Mouse (Mus musculus) hindbrain, embryonic 15.5 days (tissue): ENCODE results near the gene Slc41a3. TPM values are rescaled to one million over a fixed set of nuclear protein-coding genes. Genes with fewer than 3 reads are reported as not detected.
A peak's percentile ranks its signal among the peaks of the same experiment; 100 is the strongest.
"Not testable (repeated sequence)": the region's sequence is repeated elsewhere in the genome, so short reads cannot be mapped to it uniquely, and the experiment has no call there.

Experiments
- ATAC-seq: fragments of 200-750 bp; cut with Nextera tagmentation; 2 replicates; pipeline ENCODE4 v1.8.0; 2017; ENCODE audit warnings: low read depth, moderate number of reproducible peaks, moderate TSS enrichment; ENCODE audit not compliant: low FRiP score
- H3K27ac ChIP-seq: fragments of 300-500 bp; sonication (generic); replicated peaks from 2 replicates; pipeline ENCODE4 v1.5.1; 2015; ENCODE audit warnings: mild to moderate bottlenecking, inconsistent platforms
- H3K27me3 ChIP-seq: fragments of 300-500 bp; sonication (generic); 2 replicates; pipeline ENCODE4 v1.6.1; 2015; ENCODE audit warnings: control low read depth, inconsistent platforms
- H3K36me3 ChIP-seq: fragments of 300-500 bp; sonication (generic); 2 replicates; pipeline ENCODE4 v1.6.1; 2015; ENCODE audit warnings: control low read depth, inconsistent platforms
- H3K4me1 ChIP-seq: fragments of 300-500 bp; sonication (generic); replicated peaks from 2 replicates; pipeline ENCODE4 v1.6.1; 2015; ENCODE audit warnings: control low read depth, inconsistent platforms
- H3K4me2 ChIP-seq: fragments of 300-500 bp; sonication (generic); 2 replicates; pipeline ENCODE4 v1.6.1; 2015; ENCODE audit warnings: moderate library complexity, mild to moderate bottlenecking, inconsistent platforms
- H3K4me3 ChIP-seq: fragments of 300-500 bp; sonication (generic); 2 replicates; pipeline ENCODE4 v1.5.1; 2015; ENCODE audit warnings: mild to moderate bottlenecking, inconsistent platforms
- H3K9ac ChIP-seq: fragments of 300-500 bp; sonication (generic); 2 replicates; pipeline ENCODE4 v1.6.1; 2015; ENCODE audit warnings: inconsistent platforms
- H3K9me3 ChIP-seq: fragments of 300-500 bp; sonication (generic); 2 replicates; pipeline ENCODE4 v1.6.1; 2016; ENCODE audit warnings: control low read depth, inconsistent platforms
- WGBS: fragments of 180-500 bp; shearing (Covaris S2); methylation state at CpG from one replicate; pipeline ENCODE4 v1.1.7; 2015; 5-methylcytosine and 5-hydroxymethylcytosine counted together
- polyA plus RNA-seq: library from polyadenylated mRNA; unstranded; fragments of >200 nt; fragmentation: Nextera tagmentation; extraction: Ambion mirVana; gene quantifications from 2 replicates; pipeline ENCODE4 v1.2.1, GENCODE M21; 2015

Slc41a3 gene
- polyA plus RNA-seq, 1 experiment from 2014 or later: 8.5 TPM

- H3K4me1 ChIP-seq: no peaks in the 10 kb centered on the region
- no peaks in the 10 kb centered on the region for H3K9me3 ChIP-seq
- WGBS: 91% methylated on average over 7 of the region's 7 CpGs
- H3K27ac ChIP-seq: no peak overlapping the region
- no peak overlapping the region for H3K4me3 ChIP-seq
- H3K9ac ChIP-seq: no peak overlapping the region
- ATAC-seq: no peak
- no peak overlapping the region for H3K4me2 ChIP-seq
- H3K27me3 ChIP-seq: no peaks in the 10 kb centered on the region
- H3K36me3 ChIP-seq: no peaks in the 10 kb centered on the region
Measured at GRCm38 (mm10) chr6:90630427-90630826, 25.9 kb downstream of the Slc41a3 start.

GRCm38 (mm10) chr6:90632526-90632925, 28.0 kb downstream of the Slc41a3 start:
- not testable (repeated sequence) for H3K9me3 ChIP-seq, H3K36me3 ChIP-seq, ATAC-seq, H3K27ac ChIP-seq, H3K27me3 ChIP-seq, H3K4me2 ChIP-seq, H3K9ac ChIP-seq, H3K4me3 ChIP-seq, H3K4me1 ChIP-seq
- 82% methylated on average over 3 of the region's 3 CpGs for WGBS

GRCm38 (mm10) chr6:90635081-90635480, 30.6 kb downstream of the Slc41a3 start:
- no peak for ATAC-seq
- Histone ChIP-seq H3K36me3 (no peaks in the 10 kb centered on the region), H3K27me3 (no peaks in the 10 kb centered on the region), H3K4me3 (no peak overlapping the region), H3K4me1 (no peaks in the 10 kb centered on the region), H3K9ac (no peak overlapping the region), H3K27ac (no peak overlapping the region), H3K4me2 (no peak overlapping the region), H3K9me3 (no peaks in the 10 kb centered on the region)
- 50% methylated on average over 4 of the region's 4 CpGs for WGBS

GRCm38 (mm10) chr6:90635611-90636010, 31.1 kb downstream of the Slc41a3 start:
- no peaks in the 10 kb centered on the region for H3K27me3 ChIP-seq
- no peaks in the 10 kb centered on the region for H3K36me3 ChIP-seq
- H3K4me3 ChIP-seq: no peak overlapping the region
- no peak overlapping the region for H3K9ac ChIP-seq
- ATAC-seq: no peak
- 59% methylated on average over 3 of the region's 3 CpGs for WGBS
- H3K9me3 ChIP-seq: no peaks in the 10 kb centered on the region
- no peak overlapping the region for H3K4me2 ChIP-seq
- H3K4me1 ChIP-seq: no peaks in the 10 kb centered on the region
- no peak overlapping the region for H3K27ac ChIP-seq

GRCm38 (mm10) chr6:90643057-90643456, 38.5 kb downstream of the Slc41a3 start:
- H3K4me3 ChIP-seq: no peak overlapping the region
- no peak for ATAC-seq
- no peaks in the 10 kb centered on the region for H3K27me3 ChIP-seq
- H3K9ac ChIP-seq: no peak overlapping the region
- WGBS: 86% methylated on average over 3 of the region's 3 CpGs
- no peaks in the 10 kb centered on the region for H3K9me3 ChIP-seq
- H3K36me3 ChIP-seq: no peaks in the 10 kb centered on the region
- H3K27ac ChIP-seq: no peak overlapping the region
- H3K4me2 ChIP-seq: no peak overlapping the region
- H3K4me1 ChIP-seq: peaks cover 6% of the 10 kb centered on the region

GRCm38 (mm10) chr6:90644965-90645364, 40.4 kb downstream of the Slc41a3 start:
- Histone ChIP-seq H3K9ac (no peak overlapping the region), H3K4me3 (no peak overlapping the region), H3K9me3 (no peaks in the 10 kb centered on the region), H3K27ac (no peak overlapping the region), H3K36me3 (no peaks in the 10 kb centered on the region), H3K4me2 (no peak overlapping the region), H3K4me1 (peaks cover 6% of the 10 kb centered on the region), H3K27me3 (no peaks in the 10 kb centered on the region)
- WGBS: 75% methylated on average over 4 of the region's 4 CpGs
- 0 out of 2 replicates have a peak, but pooled peaks have one; percentile 47 for ATAC-seq

- Histone ChIP-seq H3K9me3 (no peaks in the 10 kb centered on the region), H3K4me2 (no peak overlapping the region), H3K27ac (no peak overlapping the region), H3K4me3 (no peak overlapping the region), H3K36me3 (no peaks in the 10 kb centered on the region), H3K27me3 (no peaks in the 10 kb centered on the region), H3K4me1 (peaks cover 6% of the 10 kb centered on the region), H3K9ac (no peak overlapping the region)
- 97% methylated on average over 6 of the region's 6 CpGs for WGBS
- ATAC-seq: no peak
Measured at GRCm38 (mm10) chr6:90648391-90648790, 43.9 kb downstream of the Slc41a3 start.

GRCm38 (mm10) chr6:90649279-90649678, 44.8 kb downstream of the Slc41a3 start:
- no peaks in the 10 kb centered on the region for H3K36me3 ChIP-seq
- H3K9ac ChIP-seq: no peak overlapping the region
- peaks cover 6% of the 10 kb centered on the region for H3K4me1 ChIP-seq
- ATAC-seq: no peak
- H3K9me3 ChIP-seq: no peaks in the 10 kb centered on the region
- H3K4me2 ChIP-seq: no peak overlapping the region
- 83% methylated on average over 4 of the region's 4 CpGs for WGBS
- no peaks in the 10 kb centered on the region for H3K27me3 ChIP-seq
- no peak overlapping the region for H3K4me3 ChIP-seq
- no peak overlapping the region for H3K27ac ChIP-seq

GRCm38 (mm10) chr6:90650634-90651033, 46.1 kb downstream of the Slc41a3 start:
- 51% methylated on average over 1 of the region's 1 CpGs for WGBS
- peaks cover 1% of the 10 kb centered on the region; the same call in 1 of the 2 replicates for H3K4me1 ChIP-seq
- no peak overlapping the region for H3K27ac ChIP-seq
- H3K9me3 ChIP-seq: no peaks in the 10 kb centered on the region
- no peak overlapping the region for H3K4me2 ChIP-seq
- H3K4me3 ChIP-seq: no peak overlapping the region
- no peaks in the 10 kb centered on the region for H3K36me3 ChIP-seq
- no peak overlapping the region for H3K9ac ChIP-seq
- no peaks in the 10 kb centered on the region for H3K27me3 ChIP-seq
- no peak for ATAC-seq

- H3K4me1 ChIP-seq: no peaks in the 10 kb centered on the region
- no peak overlapping the region for H3K4me2 ChIP-seq
- no peak for ATAC-seq
- no peaks in the 10 kb centered on the region for H3K27me3 ChIP-seq
- no peak overlapping the region for H3K9ac ChIP-seq
- WGBS: 70% methylated on average over 2 of the region's 2 CpGs
- no peaks in the 10 kb centered on the region for H3K9me3 ChIP-seq
- H3K36me3 ChIP-seq: no peaks in the 10 kb centered on the region
- H3K4me3 ChIP-seq: no peak overlapping the region
- H3K27ac ChIP-seq: no peak overlapping the region
Measured at GRCm38 (mm10) chr6:90653736-90654135, 49.2 kb downstream of the Slc41a3 start.

GRCm38 (mm10) chr6:90656344-90656850, 51.9 kb downstream of the Slc41a3 start:
- H3K9me3 ChIP-seq, H3K27ac ChIP-seq, H3K36me3 ChIP-seq, H3K4me1 ChIP-seq, H3K4me3 ChIP-seq, H3K9ac ChIP-seq, H3K4me2 ChIP-seq, H3K27me3 ChIP-seq, ATAC-seq: not testable (repeated sequence)
- WGBS: 74% methylated on average over 2 of the region's 2 CpGs

- no peaks in the 10 kb centered on the region for H3K27me3 ChIP-seq
- H3K4me3 ChIP-seq: no peak overlapping the region
- ATAC-seq: no peak
- WGBS: 76% methylated on average over 2 of the region's 2 CpGs
- no peak overlapping the region for H3K9ac ChIP-seq
- peaks cover 6% of the 10 kb centered on the region; the same call in 1 of the 2 replicates for H3K36me3 ChIP-seq
- H3K9me3 ChIP-seq: no peaks in the 10 kb centered on the region
- H3K4me2 ChIP-seq: no peak overlapping the region
- no peaks in the 10 kb centered on the region for H3K4me1 ChIP-seq
- H3K27ac ChIP-seq: no peak overlapping the region
Measured at GRCm38 (mm10) chr6:90659913-90660312, 55.4 kb downstream of the Slc41a3 start.

- Histone ChIP-seq H3K4me1 (no peaks in the 10 kb centered on the region), H3K9me3 (no peaks in the 10 kb centered on the region), H3K36me3 (peaks cover 12% of the 10 kb centered on the region), H3K4me3 (no peak overlapping the region), H3K9ac (no peak overlapping the region), H3K27ac (no peak overlapping the region), H3K4me2 (no peak overlapping the region), H3K27me3 (no peaks in the 10 kb centered on the region)
- 81% methylated on average over 20 of the region's 20 CpGs for WGBS
- ATAC-seq: peak; percentile 15; the same call in 1 of the 2 replicates
Measured at GRCm38 (mm10) chr6:90660398-90661028, 56.0 kb downstream of the Slc41a3 start.
